Mouse (Mus musculus) midbrain, embryonic 15.5 days (tissue): ENCODE results near the gene Ifit1bl1. TPM values are rescaled to one million over a fixed set of nuclear protein-coding genes. Genes with fewer than 3 reads are reported as not detected.
"Not testable (repeated sequence)": the region's sequence is repeated elsewhere in the genome, so short reads cannot be mapped to it uniquely, and the experiment has no call there.

Experiments
- ATAC-seq: fragments of 200-750 bp; cut with Nextera tagmentation; replicated peaks from 2 replicates; pipeline ENCODE4 v1.8.0; 2017; ENCODE audit warnings: moderate TSS enrichment
- H3K27ac ChIP-seq: fragments of 300-500 bp; sonication (generic); 2 replicates; pipeline ENCODE4 v1.5.1; 2015; ENCODE audit warnings: mild to moderate bottlenecking, inconsistent platforms
- H3K27me3 ChIP-seq: fragments of 300-500 bp; sonication (generic); replicated peaks from 2 replicates; pipeline ENCODE4 v1.6.1; 2015; ENCODE audit warnings: inconsistent platforms
- H3K36me3 ChIP-seq: fragments of 300-500 bp; sonication (generic); replicated peaks from 2 replicates; pipeline ENCODE4 v1.6.1; 2015; ENCODE audit warnings: inconsistent platforms
- H3K4me1 ChIP-seq: fragments of 300-500 bp; sonication (generic); 2 replicates; pipeline ENCODE4 v1.6.1; 2015; ENCODE audit warnings: inconsistent platforms
- H3K4me2 ChIP-seq: fragments of 300-500 bp; sonication (generic); 2 replicates; pipeline ENCODE4 v1.6.1; 2015; ENCODE audit warnings: inconsistent platforms, mild to moderate bottlenecking, moderate library complexity
- H3K4me3 ChIP-seq: fragments of 300-500 bp; sonication (generic); 2 replicates; pipeline ENCODE4 v1.5.1; 2015; ENCODE audit warnings: mild to moderate bottlenecking, inconsistent platforms
- H3K9ac ChIP-seq: fragments of 300-500 bp; sonication (generic); 2 replicates; pipeline ENCODE4 v1.6.1; 2015; ENCODE audit warnings: mild to moderate bottlenecking, inconsistent platforms
- H3K9me3 ChIP-seq: fragments of 300-500 bp; sonication (generic); 2 replicates; pipeline ENCODE4 v1.6.1; 2016; ENCODE audit warnings: inconsistent platforms
- WGBS: fragments of 180-500 bp; shearing (Covaris S2); methylation state at CpG from one replicate; pipeline ENCODE4 v1.1.7; 2015; ENCODE audit warnings: mixed read lengths; 5-methylcytosine and 5-hydroxymethylcytosine counted together
- polyA plus RNA-seq: library from polyadenylated mRNA; unstranded; fragments of >200 nt; fragmentation: Nextera tagmentation; extraction: Ambion mirVana; gene quantifications from 2 replicates; pipeline ENCODE4 v1.2.1, GENCODE M21; 2015

Gene Ifit1bl1
- polyA plus RNA-seq, 1 experiment from 2014 or later, result 1.0 TPM

- WGBS, result 71% methylated on average over 2 of the region's 2 CpGs
- not testable (repeated sequence) for ATAC-seq, H3K9me3 ChIP-seq
Measured at GRCm38 (mm10) chr19:34583126-34583766, 18.5 kb downstream of the Ifit1bl1 start, which contains the start of gene Ifit3. Ifit3 (plus strand) TSS chr19:34583531.

GRCm38 (mm10) chr19:34582696-34583095, 19.1 kb downstream of the Ifit1bl1 start:
- not testable (repeated sequence) for H3K9me3 ChIP-seq, H3K4me2 ChIP-seq, H3K27me3 ChIP-seq, H3K36me3 ChIP-seq, H3K4me3 ChIP-seq, ATAC-seq, H3K9ac ChIP-seq, H3K27ac ChIP-seq, H3K4me1 ChIP-seq
- 87% methylated on average over 2 of the region's 2 CpGs for WGBS

More at GRCm38 (mm10) chr19:34583126-34583766, 18.5 kb downstream of the Ifit1bl1 start, which contains the start of gene Ifit3:
- not testable (repeated sequence) for H3K4me3 ChIP-seq, H3K27me3 ChIP-seq, H3K9ac ChIP-seq, H3K27ac ChIP-seq, H3K36me3 ChIP-seq, H3K4me2 ChIP-seq, H3K4me1 ChIP-seq

- 75% methylated on average over 1 of the region's 1 CpGs for WGBS
- H3K4me3 ChIP-seq, result no peak overlapping the region
- no peaks in the 10 kb centered on the region for H3K36me3 ChIP-seq
- H3K27me3 ChIP-seq, result no peaks in the 10 kb centered on the region
- H3K9ac ChIP-seq, result no peak overlapping the region
- no peaks in the 10 kb centered on the region for H3K4me1 ChIP-seq
- ATAC-seq, result no peak
- no peak overlapping the region for H3K27ac ChIP-seq
- H3K9me3 ChIP-seq, result no peaks in the 10 kb centered on the region
- no peak overlapping the region for H3K4me2 ChIP-seq
Measured at GRCm38 (mm10) chr19:34577121-34577520, 24.6 kb downstream of the Ifit1bl1 start.

- H3K4me2 ChIP-seq, result no peak overlapping the region
- H3K9me3 ChIP-seq, result no peaks in the 10 kb centered on the region
- WGBS, result 94% methylated on average over 5 of the region's 5 CpGs
- no peak overlapping the region for H3K4me3 ChIP-seq
- H3K36me3 ChIP-seq, result no peaks in the 10 kb centered on the region
- no peak overlapping the region for H3K27ac ChIP-seq
- no peaks in the 10 kb centered on the region; the same call in 1 of the 2 replicates for H3K4me1 ChIP-seq
- no peaks in the 10 kb centered on the region for H3K27me3 ChIP-seq
- no peak for ATAC-seq
- H3K9ac ChIP-seq, result no peak overlapping the region
Measured at GRCm38 (mm10) chr19:34573650-34574049, 28.1 kb downstream of the Ifit1bl1 start.

- Histone ChIP-seq H3K9ac (no peak overlapping the region), H3K4me3 (no peak overlapping the region), H3K27me3 (no peaks in the 10 kb centered on the region), H3K27ac (no peak overlapping the region), H3K4me2 (no peak overlapping the region), H3K4me1 (no peaks in the 10 kb centered on the region; the same call in 1 of the 2 replicates), H3K9me3 (no peaks in the 10 kb centered on the region), H3K36me3 (no peaks in the 10 kb centered on the region)
- WGBS, result 87% methylated on average over 1 of the region's 1 CpGs
- ATAC-seq, result peak; percentile 63; the same call in 1 of the 2 replicates
Measured at GRCm38 (mm10) chr19:34571080-34571479, 30.7 kb downstream of the Ifit1bl1 start.

- 0 out of 2 replicates have a peak, but pooled peaks have one; percentile 30 for ATAC-seq
- Histone ChIP-seq H3K27ac (no peak overlapping the region), H3K27me3 (no peaks in the 10 kb centered on the region), H3K4me2 (no peak overlapping the region), H3K4me1 (no peaks in the 10 kb centered on the region; the same call in 1 of the 2 replicates), H3K4me3 (no peak overlapping the region), H3K9ac (no peak overlapping the region), H3K9me3 (no peaks in the 10 kb centered on the region), H3K36me3 (no peaks in the 10 kb centered on the region)
- 66% methylated on average over 4 of the region's 4 CpGs for WGBS
Measured at GRCm38 (mm10) chr19:34569896-34570476, 31.8 kb downstream of the Ifit1bl1 start.

GRCm38 (mm10) chr19:34568988-34569895, 32.5 kb downstream of the Ifit1bl1 start:
- H3K36me3 ChIP-seq, result no peaks in the 10 kb centered on the region
- H3K27me3 ChIP-seq, result no peaks in the 10 kb centered on the region
- no peak overlapping the region for H3K9ac ChIP-seq
- 76% methylated on average over 7 of the region's 7 CpGs for WGBS
- no peak overlapping the region for H3K4me3 ChIP-seq
- no peak for ATAC-seq
- no peaks in the 10 kb centered on the region for H3K9me3 ChIP-seq
- H3K4me2 ChIP-seq, result no peak overlapping the region
- no peaks in the 10 kb centered on the region; the same call in 1 of the 2 replicates for H3K4me1 ChIP-seq
- H3K27ac ChIP-seq, result no peak overlapping the region

- H3K36me3 ChIP-seq, result no peaks in the 10 kb centered on the region
- no peak overlapping the region for H3K4me2 ChIP-seq
- no peak overlapping the region for H3K9ac ChIP-seq
- no peak overlapping the region for H3K27ac ChIP-seq
- no peaks in the 10 kb centered on the region for H3K27me3 ChIP-seq
- no peaks in the 10 kb centered on the region; the same call in 1 of the 2 replicates for H3K4me1 ChIP-seq
- ATAC-seq, result no peak
- H3K4me3 ChIP-seq, result no peak overlapping the region
- 80% methylated on average over 1 of the region's 1 CpGs for WGBS
- no peaks in the 10 kb centered on the region for H3K9me3 ChIP-seq
Measured at GRCm38 (mm10) chr19:34566178-34566784, 35.5 kb downstream of the Ifit1bl1 start.

GRCm38 (mm10) chr19:34562556-34562955, 39.2 kb downstream of the Ifit1bl1 start:
- H3K4me1 ChIP-seq, result peaks cover 2% of the 10 kb centered on the region; the same call in 1 of the 2 replicates
- H3K9me3 ChIP-seq, result no peaks in the 10 kb centered on the region
- no peak for ATAC-seq
- no peak overlapping the region for H3K27ac ChIP-seq
- H3K4me3 ChIP-seq, result no peak overlapping the region
- no peak overlapping the region for H3K9ac ChIP-seq
- H3K4me2 ChIP-seq, result no peak overlapping the region
- no peaks in the 10 kb centered on the region for H3K27me3 ChIP-seq
- no peaks in the 10 kb centered on the region for H3K36me3 ChIP-seq

- WGBS, result 73% methylated on average over 3 of the region's 3 CpGs
- Histone ChIP-seq H3K9me3 (no peaks in the 10 kb centered on the region), H3K27ac (no peak overlapping the region), H3K36me3 (no peaks in the 10 kb centered on the region), H3K4me1 (peaks cover 2% of the 10 kb centered on the region; the same call in 1 of the 2 replicates), H3K4me2 (no peak overlapping the region), H3K9ac (no peak overlapping the region), H3K27me3 (no peaks in the 10 kb centered on the region), H3K4me3 (no peak overlapping the region)
- no peak for ATAC-seq
Measured at GRCm38 (mm10) chr19:34556621-34557020, 45.1 kb downstream of the Ifit1bl1 start.

GRCm38 (mm10) chr19:34554061-34554460, 47.7 kb downstream of the Ifit1bl1 start:
- Histone ChIP-seq H3K9ac (no peak overlapping the region), H3K4me1 (peaks cover 7% of the 10 kb centered on the region), H3K4me3 (no peak overlapping the region), H3K9me3 (no peaks in the 10 kb centered on the region), H3K4me2 (no peak overlapping the region), H3K36me3 (no peaks in the 10 kb centered on the region), H3K27me3 (no peaks in the 10 kb centered on the region), H3K27ac (no peak overlapping the region)
- no peak for ATAC-seq

GRCm38 (mm10) chr19:34553522-34553921, 48.2 kb downstream of the Ifit1bl1 start:
- Histone ChIP-seq H3K27ac (0 out of 2 replicates have a peak overlapping the region, but pooled peaks have one; percentile 15), H3K9me3 (no peaks in the 10 kb centered on the region), H3K36me3 (no peaks in the 10 kb centered on the region), H3K9ac (no peak overlapping the region), H3K4me3 (no peak overlapping the region), H3K27me3 (no peaks in the 10 kb centered on the region), H3K4me1 (peaks cover 7% of the 10 kb centered on the region), H3K4me2 (no peak overlapping the region)
- no peak for ATAC-seq
- WGBS, result 77% methylated on average over 3 of the region's 3 CpGs
